Mouse (Mus musculus) layer of hippocampus, postnatal 14 days (tissue): Measurements from ENCODE around the gene Vps13d. TPM values are rescaled to one million over a fixed set of nuclear protein-coding genes. Genes with fewer than 3 reads are reported as not detected.

Experiments used
- DNase-seq, 2 experiments: peaks; one replicate each; pipeline ENCODE4 v3.0.0; 2021 to 2022; ENCODE audit warnings: low spot score in 2 of 2, mixed read lengths in 1 of 2
- total RNA-seq, 2 experiments: library from RNA; stranded (reverse); gene quantifications; 2 replicates each; pipeline ENCODE4 v1.2.3; 2021

The Vps13d gene
- total RNA-seq, 2 experiments from 2014 or later, result 68.2 to 75.9 TPM

DNA sequence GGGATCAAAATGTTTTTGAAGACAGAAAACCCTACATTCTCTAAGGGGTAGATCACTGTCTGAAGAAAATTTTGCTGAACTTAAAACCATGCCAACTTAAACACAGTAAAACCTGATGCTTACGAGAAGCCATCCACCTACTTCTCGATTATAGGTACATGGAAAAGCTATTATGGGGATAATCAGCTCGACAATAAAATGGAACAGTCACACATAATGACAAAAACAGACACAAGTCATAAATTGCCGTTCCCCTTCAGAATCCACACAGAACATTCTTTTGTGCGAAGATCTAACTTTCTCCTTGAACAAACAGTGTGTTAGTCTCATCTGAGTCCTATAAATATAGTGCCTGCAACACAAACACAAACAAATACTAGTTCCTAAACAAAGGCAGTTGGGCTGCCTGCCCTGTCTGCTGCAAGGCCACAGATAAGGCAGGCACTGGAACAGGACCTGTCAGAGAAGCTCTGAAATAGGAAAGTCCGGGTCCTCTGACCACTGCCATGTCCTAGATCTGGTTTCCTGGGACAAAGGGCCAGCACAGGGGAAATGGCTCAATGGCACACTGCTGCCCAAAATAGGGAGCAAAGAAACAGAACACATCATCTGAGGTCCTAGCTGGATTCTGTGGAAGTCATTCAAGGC lies 153.5 kb downstream of the Vps13d start:
- no peak for DNase-seq

DNA sequence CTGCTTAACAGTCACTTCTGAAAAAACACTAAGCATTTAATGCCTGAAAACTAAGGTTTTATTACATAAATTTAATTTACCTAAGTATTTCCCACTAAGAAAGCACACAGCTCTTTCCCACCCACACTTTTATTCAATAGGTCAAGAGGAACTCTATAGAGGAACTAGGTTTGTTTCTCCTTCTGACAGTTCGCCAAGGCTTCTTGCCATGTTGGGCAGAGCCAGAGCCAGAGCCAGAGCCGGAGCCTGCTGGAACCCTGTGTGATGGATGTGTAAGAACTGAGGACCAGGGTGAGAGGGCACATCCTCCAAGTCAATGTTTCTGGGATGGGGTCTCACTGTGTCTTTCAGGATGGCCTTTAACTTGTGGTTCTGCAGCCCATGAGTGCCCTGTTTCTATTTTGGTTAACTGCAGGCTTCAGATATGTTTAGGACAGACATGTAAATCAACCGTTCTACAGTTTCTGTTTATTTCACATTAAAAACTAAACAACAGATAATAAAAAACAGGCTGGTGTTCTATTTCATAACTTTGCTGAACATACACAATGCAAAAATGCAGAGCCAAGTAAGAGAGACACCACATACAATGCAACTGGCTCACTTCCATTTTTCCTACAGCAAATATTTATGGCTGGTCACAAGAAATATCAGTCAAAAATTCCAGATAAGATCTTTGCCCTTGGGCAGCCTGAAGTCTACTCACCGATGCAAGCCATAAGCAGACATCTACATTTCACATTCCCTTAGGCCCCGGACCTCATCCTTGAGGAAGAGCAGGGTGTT lies 157.0 kb downstream of the Vps13d start:
- no peak for DNase-seq

DNA sequence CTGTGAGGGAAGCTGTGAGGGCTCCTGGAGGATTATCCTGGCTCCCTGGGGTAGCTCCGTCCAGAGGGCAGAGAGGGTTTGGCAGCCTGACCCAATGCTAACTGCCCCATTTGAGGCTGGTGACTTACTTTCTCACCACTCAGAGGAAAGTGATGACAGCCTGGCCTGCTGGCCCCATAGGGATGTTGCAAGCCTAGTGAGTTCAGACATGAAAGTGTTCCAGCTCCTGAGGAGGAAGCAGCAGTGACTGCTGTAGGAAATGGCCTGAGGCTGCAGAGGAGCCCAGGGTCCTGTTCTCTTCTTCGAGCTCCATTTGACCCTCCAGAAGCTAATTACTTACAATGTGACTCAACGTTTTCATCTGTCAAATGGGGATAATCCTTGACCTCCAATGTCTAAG lies 157.8 kb downstream of the Vps13d start:
- DNase-seq, result no peak

DNA sequence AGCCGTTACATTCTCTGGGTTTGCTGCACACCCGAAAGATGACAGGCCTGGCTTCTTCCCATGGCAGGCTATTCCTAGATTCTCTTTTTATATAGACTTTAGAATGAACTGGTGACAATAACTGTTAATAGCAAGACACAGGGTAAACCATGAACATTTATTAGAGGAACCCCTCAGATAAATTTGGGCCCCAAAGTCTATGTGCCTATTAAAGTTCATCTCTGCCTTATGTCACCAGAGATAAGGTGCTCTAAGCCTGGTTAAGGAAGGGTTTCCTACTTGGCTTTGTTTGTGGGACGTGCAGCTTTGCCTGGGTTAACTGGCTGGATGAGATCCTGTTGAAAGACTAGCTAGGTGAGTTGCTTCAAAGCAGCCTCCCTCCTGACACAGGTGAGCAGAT lies 159.4 kb downstream of the Vps13d start:
- DNase-seq, result no peak

DNA sequence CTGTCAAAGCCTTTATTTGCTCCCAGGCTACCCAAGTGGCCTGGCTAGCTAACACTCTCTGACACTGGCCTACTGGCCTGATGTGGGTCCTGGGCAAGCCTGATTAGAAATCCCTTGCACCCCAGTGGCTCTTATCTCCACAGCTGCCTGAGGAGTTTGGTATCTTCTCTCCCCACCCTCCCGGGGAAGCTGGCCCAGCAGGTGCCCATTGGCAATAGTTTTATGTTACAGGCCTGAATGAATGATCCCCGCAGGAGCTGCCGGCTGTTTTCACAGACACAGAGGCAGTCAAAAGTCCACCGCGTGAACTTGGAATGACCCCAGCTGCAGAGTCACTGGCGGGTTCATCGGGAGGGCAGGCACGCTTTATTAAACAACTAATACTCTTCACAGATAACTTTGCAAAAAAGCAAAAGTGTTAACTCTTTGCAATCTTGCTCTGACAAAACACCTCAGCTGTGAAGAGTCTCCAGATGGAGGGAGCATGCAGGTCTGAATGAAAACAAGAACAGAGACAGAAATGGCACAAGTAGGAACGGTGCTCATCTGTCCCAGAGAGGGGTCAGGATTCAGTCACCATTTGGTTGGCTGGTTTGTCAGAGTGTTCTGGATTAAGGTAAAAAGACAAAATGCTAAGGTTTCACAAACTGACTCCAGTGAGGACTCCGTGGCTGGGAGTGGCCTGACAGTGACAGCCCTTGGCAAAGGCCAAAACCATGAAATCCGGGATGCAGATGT lies 160.1 kb downstream of the Vps13d start:
- DNase-seq, result no peak

DNA sequence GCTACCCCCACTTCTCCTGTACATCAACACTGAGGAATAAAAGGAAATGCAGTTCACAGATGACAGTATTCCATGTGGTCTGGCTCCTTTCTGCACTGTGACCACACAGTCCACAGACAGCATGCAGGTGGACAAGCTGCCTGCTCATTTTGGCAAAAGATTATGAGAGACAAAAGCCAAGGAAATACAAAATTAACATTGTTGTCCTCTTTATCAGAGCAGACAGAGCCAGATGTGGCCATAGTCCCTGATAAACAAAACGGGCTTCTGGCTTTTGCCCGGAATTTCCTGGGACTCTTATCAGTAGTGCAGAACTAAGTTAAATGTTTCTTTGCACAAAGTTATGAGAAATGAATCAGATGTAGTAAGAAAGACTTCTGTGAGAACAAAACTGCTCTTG lies 161.4 kb downstream of the Vps13d start:
- no peak for DNase-seq

DNA sequence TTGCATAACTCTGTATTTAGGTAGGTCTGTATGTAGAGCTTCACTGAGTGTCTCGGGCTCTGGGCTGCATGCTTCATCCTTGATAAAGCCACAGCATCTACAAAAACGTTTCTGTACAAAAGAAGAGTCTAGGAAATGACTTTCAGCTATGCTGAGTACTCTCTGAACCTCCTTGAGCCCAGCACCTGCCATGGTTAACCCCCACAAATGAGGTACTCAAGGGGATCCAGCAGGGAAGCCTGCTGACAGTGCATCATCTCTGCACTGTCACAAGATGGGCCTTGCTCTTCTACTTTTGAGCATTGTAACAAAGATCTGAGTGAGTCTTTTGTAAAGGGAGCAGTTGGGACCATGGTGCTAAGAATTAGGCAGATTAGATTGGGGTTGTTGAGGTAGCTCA lies 162.2 kb downstream of the Vps13d start:
- no peak for DNase-seq

DNA sequence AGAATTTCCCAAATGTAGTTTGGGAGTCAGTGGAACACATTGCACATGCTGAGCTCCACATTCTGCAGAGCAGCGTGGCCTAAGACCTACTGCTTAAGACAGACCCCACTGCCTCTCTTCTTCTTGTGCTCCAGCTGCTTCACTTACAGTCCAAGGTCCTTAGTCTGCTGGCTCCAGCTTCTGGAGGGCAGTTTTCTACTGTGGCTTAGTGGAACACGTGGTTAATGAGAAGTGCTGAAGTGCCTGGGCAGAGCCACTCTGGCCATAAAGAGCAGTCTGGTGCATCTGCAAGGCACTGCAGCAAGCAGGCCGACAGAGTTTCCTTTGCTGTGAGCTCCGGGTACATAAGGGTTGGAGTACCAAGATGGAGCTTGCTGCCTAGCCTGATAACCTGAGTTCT lies 163.3 kb downstream of the Vps13d start:
- DNase-seq, result no peak

DNA sequence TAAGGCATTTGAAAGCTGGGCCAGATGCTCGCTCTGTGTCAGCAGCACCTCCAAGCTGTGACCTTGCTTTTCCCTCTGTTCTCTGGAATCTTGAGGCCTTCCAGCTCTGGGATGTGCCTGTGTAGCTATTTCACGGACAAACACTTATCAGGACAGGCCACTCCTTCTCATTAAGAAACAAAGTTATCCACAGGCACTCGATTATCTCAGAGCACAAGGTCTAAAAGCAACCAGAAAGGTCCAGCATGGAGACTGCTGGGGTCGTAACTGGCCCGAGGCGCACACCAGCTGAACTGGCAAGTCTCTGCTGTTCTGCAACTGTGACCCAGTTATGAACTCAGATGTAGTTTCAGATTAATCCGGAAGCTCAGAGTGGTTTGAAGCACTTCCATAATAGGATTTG lies 168.4 kb downstream of the Vps13d start:
- no peak for DNase-seq

DNA sequence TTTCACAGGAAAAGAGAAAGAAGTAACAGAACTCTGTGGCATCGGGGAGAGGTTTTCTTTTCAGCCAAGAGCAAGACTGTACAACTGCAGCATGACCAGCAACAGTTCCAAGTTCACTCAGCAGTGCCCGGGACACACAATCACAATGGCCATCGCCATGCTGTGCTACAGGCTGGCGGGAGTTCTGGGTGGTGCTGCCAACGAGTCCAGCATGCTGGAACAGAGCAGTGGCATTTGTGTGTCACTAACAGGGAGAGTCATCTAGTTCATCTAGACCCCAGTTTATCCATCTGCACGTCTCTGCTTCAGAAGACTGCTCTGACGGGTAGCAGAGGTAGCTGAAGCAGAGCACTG lies 169.4 kb downstream of the Vps13d start:
- DNase-seq, result peak in 1 of 2 experiments; percentile 57

DNA sequence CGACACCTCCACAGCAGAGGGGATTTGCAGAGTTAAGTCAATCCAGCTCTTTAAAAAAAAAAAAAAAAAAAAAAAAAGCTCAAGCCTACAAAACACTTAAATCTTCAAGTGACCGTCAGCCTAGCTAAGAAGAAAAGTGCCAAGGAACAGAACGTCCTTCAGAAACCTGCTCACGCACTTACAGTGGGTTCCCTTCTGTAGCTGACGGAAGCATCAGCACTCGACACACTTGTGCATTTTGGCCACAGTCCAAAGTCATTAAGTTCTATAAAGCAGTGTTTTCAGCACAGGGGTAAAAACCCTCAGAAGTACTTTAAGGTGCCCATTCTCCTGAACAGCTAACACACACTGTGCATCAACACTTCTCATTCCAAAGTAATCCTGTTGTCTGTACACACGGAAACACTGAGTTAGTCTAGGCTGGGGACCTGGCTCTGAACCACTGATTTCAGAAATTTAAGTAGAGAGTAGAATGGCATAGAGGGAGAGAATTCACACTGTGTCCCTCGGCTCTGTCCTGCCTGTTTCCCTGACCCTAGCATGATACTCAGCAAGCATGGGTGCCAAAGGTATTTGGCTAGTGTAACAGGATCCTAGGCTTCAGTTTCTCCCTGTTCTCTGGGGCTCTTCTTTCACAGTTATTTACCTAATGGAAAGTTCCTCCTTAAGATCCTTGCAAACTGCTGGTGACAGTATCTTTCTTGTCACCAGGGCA lies 170.0 kb downstream of the Vps13d start:
- peak in 1 of 2 experiments; percentile 52 for DNase-seq

DNA sequence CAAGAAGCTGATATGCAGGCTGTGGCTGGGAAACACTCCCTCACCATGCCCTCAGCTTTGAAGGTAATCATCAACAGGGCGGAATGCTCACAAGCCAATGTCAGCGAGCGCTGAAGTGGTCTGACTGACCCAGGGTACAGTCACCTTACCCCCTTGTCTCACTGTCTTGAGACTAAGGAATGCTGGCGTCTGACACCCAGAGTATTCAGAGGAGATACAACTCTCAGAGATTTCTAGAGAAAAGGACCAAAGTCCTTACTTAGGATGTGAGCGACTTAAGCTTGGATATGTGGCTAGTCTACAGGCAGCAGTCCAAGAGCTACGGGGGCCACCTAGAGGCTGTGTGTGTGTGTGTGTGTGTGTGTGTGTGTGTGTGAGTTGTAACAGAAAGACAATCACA lies 170.9 kb downstream of the Vps13d start:
- no peak for DNase-seq

DNA sequence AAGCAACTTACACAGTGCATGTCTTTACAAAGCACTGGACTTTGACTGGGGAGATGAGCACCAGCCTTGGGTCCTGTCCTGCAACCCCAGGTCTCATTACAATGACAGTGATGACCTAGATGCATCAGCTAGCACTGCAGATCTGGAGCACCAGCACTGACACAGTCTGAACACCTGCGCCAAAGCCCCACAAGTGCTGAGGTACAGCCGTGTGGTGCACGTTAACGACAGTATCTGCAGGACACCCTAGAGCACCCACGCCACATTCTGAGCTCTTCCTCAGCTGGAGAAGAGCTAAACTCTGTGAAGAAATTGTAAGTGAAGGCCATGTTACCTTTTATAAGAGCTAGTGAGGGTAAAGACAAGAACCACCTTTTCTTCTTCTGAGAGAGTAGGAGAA lies 172.0 kb downstream of the Vps13d start:
- DNase-seq, result no peak

DNA sequence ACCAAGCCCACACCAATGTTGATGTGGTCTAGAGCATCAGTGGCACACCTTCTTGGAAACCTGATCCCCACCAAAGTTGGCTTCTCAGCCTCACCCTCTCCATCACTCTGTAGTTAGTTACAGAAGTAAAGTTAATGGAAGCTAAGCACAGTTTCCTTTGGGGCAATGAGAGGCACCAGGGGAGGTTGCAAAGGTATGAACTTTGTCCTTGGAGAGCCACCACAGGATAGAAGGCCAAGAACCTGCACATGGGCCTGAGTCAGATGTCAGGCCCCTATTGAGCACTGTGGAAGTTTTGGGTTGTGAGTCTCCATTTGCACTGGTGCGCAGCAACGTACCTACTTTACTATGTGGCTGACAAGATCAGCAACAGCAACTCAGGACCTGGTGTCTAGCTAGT lies 172.6 kb downstream of the Vps13d start:
- DNase-seq, result no peak

DNA sequence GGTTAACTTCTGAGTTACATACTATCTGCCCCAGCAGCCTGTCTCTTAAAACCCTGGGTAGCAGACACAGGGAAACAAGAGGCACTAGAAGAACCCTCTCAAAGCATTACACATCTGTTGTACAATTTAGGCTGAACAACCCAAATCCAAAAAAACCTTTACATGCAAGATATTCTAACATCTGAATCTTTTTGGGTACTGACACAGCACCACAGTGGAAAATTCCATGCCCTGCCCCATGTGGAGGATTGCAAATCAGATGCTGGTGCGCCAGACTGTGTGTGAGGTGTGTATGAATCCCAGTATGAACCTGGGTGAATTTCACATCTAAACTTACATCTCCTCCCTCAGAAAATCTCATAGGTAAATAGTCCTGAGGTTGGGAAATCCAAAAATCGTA lies 174.4 kb downstream of the Vps13d start:
- DNase-seq, result no peak

DNA sequence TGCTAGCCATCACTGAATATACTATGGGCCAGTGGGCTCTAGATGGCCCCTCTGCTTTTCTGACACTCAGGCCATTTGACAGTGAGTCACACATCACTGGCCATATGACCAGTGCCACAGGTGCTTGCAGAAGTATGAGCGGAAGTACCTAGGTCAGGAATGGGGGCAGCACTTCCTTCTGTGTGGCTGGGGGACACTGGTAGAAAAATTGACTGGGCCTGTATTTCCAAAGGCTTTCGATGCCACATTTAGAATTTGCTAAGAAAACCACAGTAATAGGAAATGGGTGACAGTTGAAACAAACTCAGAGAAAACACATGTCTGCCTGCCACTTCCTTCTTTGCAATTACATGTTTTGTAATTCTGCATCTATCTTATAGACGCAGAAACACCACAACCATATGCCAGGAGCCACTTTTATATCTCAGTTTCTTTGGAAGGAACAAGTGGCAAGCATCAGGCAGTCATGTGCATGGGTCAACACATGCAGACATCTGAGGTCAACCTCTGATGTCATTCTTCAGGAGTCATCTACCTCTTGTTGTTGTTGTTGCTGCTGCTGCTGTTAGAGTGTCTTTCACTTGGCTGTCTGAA lies 175.6 kb downstream of the Vps13d start:
- DNase-seq, result no peak

DNA sequence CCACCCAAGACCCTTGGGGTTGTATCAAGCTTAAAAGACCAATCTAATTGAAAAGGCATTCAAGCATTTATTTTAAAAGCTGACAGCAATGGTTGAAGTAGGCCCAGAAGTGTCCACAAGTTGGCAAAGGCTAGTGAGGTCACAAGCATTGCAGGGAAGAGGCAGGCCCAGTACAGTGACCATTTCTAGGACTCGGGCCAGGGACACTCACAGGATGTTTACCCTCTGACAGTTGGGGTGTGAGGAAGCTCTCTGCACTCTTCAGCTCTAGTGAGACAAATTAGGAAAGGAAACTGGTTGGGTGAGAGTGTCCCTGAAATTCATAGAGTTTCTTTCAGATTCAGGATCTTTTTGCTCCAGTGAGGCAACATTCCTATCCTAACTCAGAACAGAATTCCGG lies 177.1 kb downstream of the Vps13d start:
- DNase-seq, result peak in 1 of 2 experiments; percentile 31

DNA sequence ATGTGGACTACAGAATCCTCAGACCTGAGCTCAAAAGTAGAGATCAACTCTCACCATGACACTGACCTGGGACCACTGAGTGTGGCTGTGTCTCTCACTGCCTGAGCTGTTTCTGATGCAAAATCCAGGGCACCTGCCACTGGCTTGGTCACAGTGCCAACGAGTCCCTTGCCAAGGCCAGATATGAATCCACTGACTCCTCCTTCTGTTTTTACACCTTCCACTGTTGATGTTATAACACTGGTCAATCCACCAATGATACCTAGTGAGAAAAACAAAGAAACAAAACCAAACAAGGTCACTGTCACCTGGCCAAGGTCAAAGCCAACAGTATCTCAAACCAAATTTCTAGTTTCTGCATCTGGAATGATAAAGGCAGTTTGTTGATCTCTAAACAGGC lies 178.1 kb downstream of the Vps13d start:
- DNase-seq, result no peak

DNA sequence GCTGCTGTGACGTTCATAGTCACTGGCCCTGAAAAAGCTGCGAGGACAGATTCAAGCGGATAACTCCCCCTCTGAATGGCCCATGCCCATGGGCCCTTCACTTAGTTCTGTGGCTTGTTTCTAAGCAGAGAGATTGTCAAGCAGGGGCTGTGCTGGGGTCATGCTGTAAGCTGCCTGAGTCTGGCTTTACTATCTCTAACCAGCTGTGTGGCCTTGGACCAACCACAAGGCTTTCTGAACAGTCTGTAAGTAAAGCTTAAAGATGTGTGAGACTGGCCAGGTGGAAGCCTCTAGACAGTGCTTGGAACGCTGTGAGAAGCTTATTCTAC lies 180.2 kb downstream of the Vps13d start:
- DNase-seq, result no peak

DNA sequence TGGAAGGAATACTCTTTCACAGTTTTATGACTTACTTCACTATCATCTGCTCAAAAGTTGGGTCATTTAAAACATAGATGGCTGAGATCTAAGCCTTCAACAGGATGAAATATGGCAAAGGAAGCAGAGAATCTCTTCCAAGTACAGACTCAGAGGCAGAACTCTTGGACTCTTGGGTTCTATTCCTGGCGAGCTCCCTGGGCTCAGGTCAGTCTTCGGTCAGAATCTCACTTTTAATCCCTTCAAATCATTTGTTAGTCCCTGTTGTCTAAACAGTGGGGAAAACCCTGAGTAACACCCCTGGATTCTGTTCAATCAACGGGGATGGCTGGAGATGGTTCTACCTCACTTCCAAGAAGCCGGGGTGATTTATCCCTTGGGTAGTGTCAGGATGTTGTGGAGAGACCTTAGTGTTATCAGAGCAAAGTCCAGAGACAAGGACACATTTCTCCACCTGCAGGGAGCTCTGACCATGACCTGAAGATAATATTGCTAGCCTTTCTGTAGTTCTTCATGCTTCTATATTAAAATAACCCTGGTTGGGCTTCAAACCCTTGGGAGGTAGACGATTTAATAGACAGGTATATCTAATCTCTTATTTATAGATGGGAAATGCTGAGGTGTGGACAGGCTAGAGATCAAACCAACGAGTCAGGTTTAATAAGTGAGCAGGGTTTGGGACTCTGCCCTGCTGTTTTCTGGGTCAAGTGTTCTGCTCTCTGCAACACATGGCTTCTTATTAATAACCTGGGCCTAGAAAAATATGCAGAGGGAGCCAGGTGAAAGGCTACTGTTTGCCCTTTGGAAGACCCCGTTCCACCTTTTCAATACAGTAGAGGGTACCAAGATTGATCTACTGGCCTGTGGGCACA lies 180.8 kb downstream of the Vps13d start:
- no peak for DNase-seq
